Mouse (Mus musculus) heart, embryonic 13.5 days (tissue): ENCODE results near the gene Il2rg. TPM values are rescaled to one million over a fixed set of nuclear protein-coding genes. Genes with fewer than 3 reads are reported as not detected.
A peak's percentile ranks its signal among the peaks of the same experiment; 100 is the strongest.

Experiments used
- ATAC-seq: fragments of 200-750 bp; cut with Nextera tagmentation; 2 replicates; pipeline ENCODE4 v1.8.0; 2017; ENCODE audit warnings: moderate TSS enrichment; ENCODE audit not compliant: insufficient number of reproducible peaks, low FRiP score, low TSS enrichment; ENCODE audit errors: extremely low read depth
- H3K27ac ChIP-seq: fragments of 300-500 bp; sonication (generic); replicated peaks from 2 replicates; pipeline ENCODE4 v1.5.1; 2015; ENCODE audit warnings: moderate library complexity, mild to moderate bottlenecking, inconsistent platforms
- H3K27me3 ChIP-seq: fragments of 300-500 bp; sonication (generic); replicated peaks from 2 replicates; pipeline ENCODE4 v1.6.1; 2015; ENCODE audit warnings: mild to moderate bottlenecking, inconsistent platforms
- H3K36me3 ChIP-seq: fragments of 300-500 bp; sonication (generic); 2 replicates; pipeline ENCODE4 v1.6.1; 2015; ENCODE audit warnings: mild to moderate bottlenecking, inconsistent platforms
- H3K4me1 ChIP-seq: fragments of 300-500 bp; sonication (generic); 2 replicates; pipeline ENCODE4 v1.6.1; 2015; ENCODE audit warnings: inconsistent platforms
- H3K4me2 ChIP-seq: fragments of 300-500 bp; sonication (generic); 2 replicates; pipeline ENCODE4 v1.6.1; 2015; ENCODE audit warnings: inconsistent platforms, mild to moderate bottlenecking, moderate library complexity
- H3K4me3 ChIP-seq: fragments of 300-500 bp; sonication (generic); 2 replicates; pipeline ENCODE4 v1.5.1; 2015; ENCODE audit warnings: moderate library complexity, mild to moderate bottlenecking, inconsistent platforms
- H3K9ac ChIP-seq: fragments of 300-500 bp; sonication (generic); 2 replicates; pipeline ENCODE4 v1.6.1; 2015; ENCODE audit warnings: inconsistent platforms, mild to moderate bottlenecking, moderate library complexity
- H3K9me3 ChIP-seq: fragments of 300-500 bp; sonication (generic); 2 replicates; pipeline ENCODE4 v1.6.1; 2016; ENCODE audit warnings: inconsistent platforms
- WGBS: fragments of 180-500 bp; shearing (Covaris S2); methylation state at CpG from one replicate; pipeline ENCODE4 v1.1.7; 2015; ENCODE audit warnings: mixed read lengths; 5-methylcytosine and 5-hydroxymethylcytosine counted together
- polyA plus RNA-seq: library from polyadenylated mRNA; unstranded; fragments of >200 nt; fragmentation: Nextera tagmentation; extraction: Ambion mirVana; gene quantifications from 2 replicates; pipeline ENCODE4 v1.2.1, GENCODE M21; 2015

Gene Il2rg
- polyA plus RNA-seq: 14.9 and 15.8 TPM in 2 replicates

DNA sequence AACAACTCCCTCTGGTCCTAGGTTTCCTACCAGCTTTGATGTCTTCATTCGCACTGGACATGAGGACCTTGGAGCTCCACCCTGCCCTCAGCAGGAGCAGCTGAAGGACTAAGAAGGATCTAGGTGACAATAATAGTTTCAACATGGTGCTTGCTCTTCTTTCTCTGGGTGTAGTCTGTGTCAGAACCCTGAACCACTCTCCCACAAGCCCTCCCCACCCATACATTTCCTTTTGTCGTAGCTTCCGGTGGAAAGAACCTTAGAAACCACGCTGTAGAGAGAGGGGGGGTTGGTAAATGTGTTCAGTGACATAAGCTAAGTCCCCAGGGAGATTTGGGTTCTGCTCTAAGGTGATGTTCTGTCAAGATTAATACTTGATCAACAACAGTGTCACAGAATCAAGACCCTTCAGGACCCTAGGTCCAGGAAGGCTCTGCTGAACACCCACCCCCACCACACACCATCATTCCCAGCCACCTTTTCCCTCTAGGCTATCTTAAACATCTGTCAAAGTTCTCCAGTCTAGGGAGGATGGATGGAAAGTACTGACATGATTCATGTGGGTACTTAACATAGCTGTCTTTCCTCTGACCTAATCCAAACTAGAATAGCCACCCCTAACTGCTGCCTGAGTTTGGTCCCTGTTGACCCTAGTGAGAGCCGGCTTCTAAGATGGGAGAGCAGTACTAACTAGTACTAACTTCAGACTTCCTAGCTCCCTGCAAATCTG is at the start of gene Il2rg:
TSS of gene Il2rg (minus strand) at position 231 of the 730 bp plus-strand sequence.
- Histone ChIP-seq H3K4me2 (peak within 1 kb of the TSS; percentile 35), H3K36me3 (no peaks in the 10 kb centered on the region), H3K9ac (no peak within 1 kb of the TSS), H3K4me1 (peaks cover 9% of the 10 kb centered on the region), H3K27ac (no peak within 1 kb of the TSS), H3K4me3 (peak within 1 kb of the TSS; percentile 14), H3K9me3 (no peaks in the 10 kb centered on the region), H3K27me3 (peaks cover 9% of the 10 kb centered on the region)
- no peak for ATAC-seq
- 41% methylated on average over 5 of the region's 5 CpGs for WGBS

DNA sequence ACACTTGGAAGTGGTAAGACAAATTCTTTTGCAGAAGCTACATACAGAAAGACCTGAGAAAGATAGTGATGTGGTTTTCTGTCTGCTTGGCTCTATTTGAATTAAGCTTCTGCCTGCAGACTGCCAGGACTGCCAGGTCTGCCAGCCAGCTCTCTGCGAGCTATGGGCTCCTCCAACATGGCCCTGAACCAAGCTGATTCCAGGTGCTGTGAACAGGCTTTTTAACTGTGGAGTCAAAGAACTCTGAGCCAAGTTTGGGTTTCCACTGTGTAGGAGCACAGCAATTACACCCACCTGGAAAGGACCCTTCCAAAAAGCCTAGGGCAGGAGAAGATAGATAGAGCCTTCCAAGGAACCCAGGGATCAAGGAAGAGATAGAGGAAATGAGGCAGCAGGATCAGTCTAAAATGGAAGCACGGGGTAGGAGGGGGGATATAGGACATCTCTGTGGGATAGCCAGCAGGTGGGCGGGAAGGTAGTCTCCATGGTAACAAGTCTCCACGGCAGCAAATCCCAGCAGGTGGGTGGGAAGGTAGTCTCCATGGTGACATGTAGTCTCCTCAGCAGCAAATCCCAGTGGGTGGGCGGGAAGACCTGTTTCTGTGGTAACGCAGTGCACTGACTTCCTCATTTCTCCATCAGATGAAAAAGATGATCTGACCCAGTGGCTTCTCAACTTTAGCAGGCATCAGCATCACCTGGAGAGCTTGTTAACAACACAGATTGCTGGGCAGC is 45.7 kb upstream of the Il2rg start:
- H3K27ac ChIP-seq: no peak overlapping the region
- no peaks in the 10 kb centered on the region for H3K36me3 ChIP-seq
- no peak overlapping the region for H3K4me3 ChIP-seq
- WGBS: 46% methylated on average over 6 of the region's 6 CpGs
- H3K9ac ChIP-seq: no peak overlapping the region
- H3K4me2 ChIP-seq: no peak overlapping the region
- no peaks in the 10 kb centered on the region for H3K9me3 ChIP-seq
- peaks cover 53% of the 10 kb centered on the region for H3K27me3 ChIP-seq
- no peaks in the 10 kb centered on the region for H3K4me1 ChIP-seq
- ATAC-seq: no peak

DNA sequence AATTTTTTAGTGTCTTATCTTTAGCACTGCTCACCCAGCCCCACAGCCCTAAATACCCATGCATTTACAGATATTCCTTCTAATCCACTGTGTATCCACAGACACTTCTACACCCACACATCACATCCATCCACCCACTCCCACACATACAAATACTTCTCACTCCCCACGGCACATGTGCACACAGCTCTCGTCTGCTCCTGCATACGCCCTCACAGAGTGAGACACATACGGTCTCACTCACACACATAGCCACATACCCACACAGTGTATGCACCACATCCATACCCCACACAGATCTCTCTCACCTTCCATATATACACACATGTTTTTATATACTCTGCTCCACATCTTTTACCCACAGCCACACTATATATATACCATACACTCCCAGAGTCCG is 41.2 kb upstream of the Il2rg start:
- no peaks in the 10 kb centered on the region for H3K9me3 ChIP-seq
- no peak overlapping the region for H3K4me3 ChIP-seq
- no peak overlapping the region for H3K4me2 ChIP-seq
- H3K4me1 ChIP-seq: no peaks in the 10 kb centered on the region
- WGBS: 78% methylated on average over 5 of the region's 5 CpGs
- H3K9ac ChIP-seq: no peak overlapping the region
- H3K27me3 ChIP-seq: peaks cover 68% of the 10 kb centered on the region
- no peaks in the 10 kb centered on the region for H3K36me3 ChIP-seq
- H3K27ac ChIP-seq: no peak overlapping the region
- no peak for ATAC-seq

DNA sequence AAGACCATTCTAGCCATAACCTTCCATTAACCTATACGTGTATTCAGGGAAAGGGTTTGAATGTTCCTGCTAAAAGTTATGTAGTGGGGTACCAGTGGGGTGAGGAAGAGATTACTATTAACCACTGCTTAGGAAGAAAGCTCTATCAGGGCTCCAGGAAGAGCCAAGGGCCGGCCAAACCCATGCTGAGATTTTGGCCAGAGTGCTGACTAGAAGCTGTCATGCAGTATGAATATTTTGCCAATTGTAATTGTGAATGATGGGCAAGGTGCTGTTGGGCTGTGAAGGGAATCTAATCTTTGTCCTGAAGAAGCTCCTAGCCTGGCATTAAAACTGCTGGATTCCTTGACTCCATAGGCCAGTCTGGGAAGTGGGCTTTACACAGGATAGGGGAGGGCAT is 36.6 kb upstream of the Il2rg start:
- Histone ChIP-seq H3K4me1 (peaks cover 10% of the 10 kb centered on the region), H3K36me3 (no peaks in the 10 kb centered on the region), H3K4me2 (no peak overlapping the region), H3K27ac (no peak overlapping the region), H3K9ac (no peak overlapping the region), H3K9me3 (no peaks in the 10 kb centered on the region), H3K4me3 (no peak overlapping the region), H3K27me3 (peaks cover 58% of the 10 kb centered on the region)
- ATAC-seq: no peak
- WGBS: 64% methylated on average over 2 of the region's 2 CpGs

DNA sequence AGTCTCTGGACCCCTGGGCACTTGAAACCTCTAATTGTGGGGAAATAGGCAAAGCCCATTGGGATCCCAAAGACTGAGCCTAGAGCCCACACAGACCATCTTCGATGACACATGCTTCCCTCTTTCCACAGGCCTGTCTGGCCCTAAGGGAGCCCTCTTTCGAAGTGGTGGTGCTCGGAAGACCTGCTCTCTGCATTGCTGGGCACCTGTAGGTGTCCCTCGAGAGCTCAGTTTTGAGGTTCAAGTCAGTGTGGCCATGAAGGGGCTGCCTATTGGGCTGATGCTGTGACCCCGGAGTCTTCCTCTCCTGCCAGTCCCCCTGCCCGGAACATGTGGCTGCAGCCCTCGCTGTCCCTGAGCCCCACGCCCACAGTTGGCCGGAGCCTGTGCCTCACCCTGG is 33.6 kb upstream of the Il2rg start:
- ATAC-seq: no peak
- Histone ChIP-seq H3K4me3 (no peak overlapping the region), H3K4me1 (peaks cover 10% of the 10 kb centered on the region), H3K4me2 (no peak overlapping the region), H3K9me3 (no peaks in the 10 kb centered on the region), H3K27ac (no peak overlapping the region), H3K36me3 (peaks cover 12% of the 10 kb centered on the region), H3K27me3 (peaks cover 36% of the 10 kb centered on the region), H3K9ac (no peak overlapping the region)
- WGBS: 77% methylated on average over 9 of the region's 9 CpGs

DNA sequence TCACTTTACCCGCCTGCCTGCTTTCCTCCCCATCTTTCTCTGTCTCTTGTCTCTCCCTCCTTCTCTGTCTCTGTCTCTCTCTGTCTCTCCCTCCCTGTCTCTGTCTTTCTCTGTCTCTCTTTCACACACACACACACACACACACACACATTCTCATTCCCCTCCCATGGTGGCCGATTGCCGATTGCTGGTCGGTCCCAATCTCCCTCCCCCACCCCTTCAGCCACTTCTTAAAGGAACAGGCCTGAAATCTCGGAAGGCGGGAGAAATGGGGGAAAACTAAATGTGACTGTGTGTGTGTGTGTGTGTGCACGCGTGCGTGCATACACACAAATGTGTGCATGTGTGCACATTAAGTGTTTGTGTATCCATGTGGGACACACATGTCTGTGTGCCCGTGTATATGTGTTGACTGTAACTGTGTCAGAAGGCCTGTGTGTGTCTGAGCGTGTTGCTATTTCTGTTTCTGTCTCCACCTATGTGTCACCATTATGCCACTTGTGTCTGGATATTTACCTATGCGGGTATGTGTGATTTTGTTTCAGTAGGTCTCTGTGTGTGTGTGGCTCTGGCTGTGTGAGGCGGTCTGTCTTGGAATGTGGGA is 32.5 kb upstream of the Il2rg start:
- Histone ChIP-seq H3K4me1 (peaks cover 10% of the 10 kb centered on the region), H3K27me3 (peaks cover 31% of the 10 kb centered on the region), H3K4me3 (peak overlapping the region; percentile 46), H3K9ac (peak overlapping the region; percentile 66), H3K36me3 (peaks cover 24% of the 10 kb centered on the region), H3K4me2 (peak overlapping the region; percentile 67), H3K9me3 (no peaks in the 10 kb centered on the region), H3K27ac (peak overlapping the region; percentile 20; the same call in 1 of the 2 replicates)
- no peak for ATAC-seq
- WGBS: 21% methylated on average over 13 of the region's 13 CpGs

DNA sequence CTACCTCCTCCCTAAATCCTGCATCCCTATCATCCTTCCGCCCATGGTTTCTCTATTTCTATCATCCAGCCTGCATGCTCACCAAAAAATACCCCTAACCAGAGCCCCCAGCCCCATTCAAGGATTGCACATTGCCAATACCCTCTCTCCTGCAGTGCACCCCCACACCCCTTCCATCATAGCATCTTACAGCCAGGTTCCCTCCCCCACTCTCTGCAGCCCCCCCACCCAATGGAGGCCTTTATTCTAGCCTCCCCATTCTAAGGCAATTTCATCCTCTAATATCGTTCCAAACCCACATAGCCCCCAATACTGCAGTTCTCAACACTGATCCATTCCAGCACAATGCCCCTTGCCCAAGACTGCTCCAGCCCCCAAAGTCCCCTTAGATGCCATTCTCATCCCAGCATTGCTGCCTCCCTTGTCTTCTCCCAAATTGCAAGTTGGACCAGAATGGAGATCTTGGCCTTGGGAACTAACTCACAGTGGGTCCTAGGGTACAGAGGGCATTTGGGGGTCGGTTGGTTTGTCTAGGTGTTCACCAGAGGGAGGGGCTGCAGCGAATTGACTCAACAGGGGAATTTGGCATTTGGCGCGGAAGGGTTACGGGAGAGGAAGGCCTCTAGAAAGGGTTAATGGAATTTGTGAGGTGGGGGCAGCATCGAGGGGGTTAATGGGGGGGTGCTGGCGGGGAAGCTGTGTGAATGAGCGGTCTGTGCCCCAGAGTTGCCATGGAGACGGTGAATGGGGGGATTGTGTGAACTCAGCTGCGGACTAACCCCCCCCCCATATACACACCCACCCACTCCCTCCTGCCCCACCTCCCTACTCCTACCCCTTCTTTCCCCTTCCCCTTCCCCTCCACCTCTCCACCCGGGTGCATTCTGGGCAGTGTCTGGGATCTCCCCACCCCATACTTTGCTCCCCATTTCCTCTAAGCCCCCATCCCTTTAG is 31.7 kb upstream of the Il2rg start:
- WGBS: 22% methylated on average over 8 of the region's 13 CpGs
- Histone ChIP-seq H3K4me2 (peak overlapping the region; percentile 67), H3K27ac (no peak overlapping the region), H3K27me3 (peaks cover 30% of the 10 kb centered on the region), H3K36me3 (peaks cover 31% of the 10 kb centered on the region), H3K9ac (peak overlapping the region; percentile 66), H3K4me3 (peak overlapping the region; percentile 46), H3K4me1 (peaks cover 10% of the 10 kb centered on the region), H3K9me3 (no peaks in the 10 kb centered on the region)
- no peak for ATAC-seq

- ATAC-seq: no peak
- 6% methylated on average over 14 of the region's 24 CpGs for WGBS
- H3K4me3 ChIP-seq: peak within 1 kb of the TSS; percentile 46
These were observed 31.0 kb upstream of the Il2rg start, which contains the start of gene Nlgn3 for GRCm38 (mm10) chrX:101299055-101299454. Gene Nlgn3, plus strand, starts transcription at chrX:101299168.

GRCm38 (mm10) chrX:101290111-101290510 is 22.1 kb upstream of the Il2rg start:
- 73% methylated on average over 10 of the region's 10 CpGs for WGBS
- Histone ChIP-seq H3K27ac (no peak overlapping the region), H3K9ac (no peak overlapping the region), H3K36me3 (peaks cover 96% of the 10 kb centered on the region), H3K4me3 (no peak overlapping the region), H3K9me3 (no peaks in the 10 kb centered on the region), H3K27me3 (0 out of 2 replicates have a peak, but pooled peaks cover 7% of the 10 kb centered on the region), H3K4me2 (no peak overlapping the region; the same call in 1 of the 2 replicates), H3K4me1 (0 out of 2 replicates have a peak, but pooled peaks cover 3% of the 10 kb centered on the region)
- no peak for ATAC-seq

More at GRCm38 (mm10) chrX:101299055-101299454, 31.0 kb upstream of the Il2rg start, which contains the start of gene Nlgn3:
- Histone ChIP-seq H3K9ac (peak within 1 kb of the TSS; percentile 66), H3K4me1 (peaks cover 10% of the 10 kb centered on the region), H3K36me3 (peaks cover 38% of the 10 kb centered on the region), H3K27me3 (peaks cover 24% of the 10 kb centered on the region), H3K27ac (no peak within 1 kb of the TSS), H3K9me3 (no peaks in the 10 kb centered on the region), H3K4me2 (peak within 1 kb of the TSS; percentile 67)

DNA sequence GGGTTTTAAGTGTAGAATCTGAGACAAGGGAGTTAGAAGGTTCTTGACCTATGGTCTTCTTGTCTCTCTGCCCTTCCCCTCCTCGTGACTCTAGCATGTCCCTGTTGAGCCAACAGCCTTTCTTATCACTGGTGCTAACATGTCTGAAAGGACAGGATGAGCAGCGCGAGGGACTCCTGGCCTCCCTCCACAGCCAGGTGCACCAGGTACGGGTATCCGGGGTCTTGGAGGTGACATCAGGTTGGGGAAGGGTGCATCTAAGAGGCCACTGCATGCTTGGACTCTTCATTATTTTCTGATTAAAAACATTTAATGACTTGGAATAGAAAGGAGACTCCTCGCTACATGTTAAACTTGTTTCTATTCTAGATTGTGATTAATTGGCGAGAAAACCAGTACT is 21.0 kb upstream of the Il2rg start:
- no peak overlapping the region for H3K9ac ChIP-seq
- 81% methylated on average over 7 of the region's 7 CpGs for WGBS
- no peaks in the 10 kb centered on the region for H3K9me3 ChIP-seq
- H3K4me1 ChIP-seq: 0 out of 2 replicates have a peak, but pooled peaks cover 3% of the 10 kb centered on the region
- H3K4me3 ChIP-seq: no peak overlapping the region
- no peak overlapping the region for H3K4me2 ChIP-seq
- no peak for ATAC-seq
- H3K27ac ChIP-seq: no peak overlapping the region
- peaks cover 96% of the 10 kb centered on the region for H3K36me3 ChIP-seq
- H3K27me3 ChIP-seq: 0 out of 2 replicates have a peak, but pooled peaks cover 6% of the 10 kb centered on the region
